Mouse (Mus musculus) R1 (cell line): ENCODE measurements at regions not wholly inside any gene's neighbourhood (a gene's known extent, or its start where the extent isn't known, plus 50 kb on each side); places are given as distances from the start of the nearest gene placed in this dataset.
A peak's percentile ranks its signal among the peaks of the same experiment; 100 is the strongest.

ENCODE experiments used
- DNase-seq: peaks from one replicate; pipeline ENCODE4 v3.0.0-alpha.2; 2018; ENCODE audit warnings: low read depth, low spot score

DNA sequence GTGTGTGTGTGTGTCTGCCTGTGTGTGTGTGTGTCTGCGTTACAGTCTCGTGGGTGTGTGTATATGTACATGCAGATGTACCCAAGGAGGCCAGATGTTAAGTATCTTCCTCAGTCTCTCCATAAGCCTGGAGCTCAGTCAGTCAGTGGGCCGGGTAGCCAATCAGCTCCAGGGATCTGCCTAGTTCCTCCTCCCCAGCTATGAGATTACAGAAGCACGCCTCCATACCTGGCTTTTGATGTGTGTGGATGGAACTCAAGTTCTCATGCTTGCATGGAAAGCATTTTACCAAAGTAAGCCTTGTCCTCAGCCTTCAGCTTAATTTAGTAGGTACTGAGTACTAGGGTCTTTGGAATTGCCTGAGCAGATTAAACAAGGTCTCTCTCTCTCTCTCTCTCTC is 91.0 kb upstream of the Cadm1 start:
- peak; percentile 35 for DNase-seq

- peak; percentile 27 for DNase-seq
These were observed 90.5 kb upstream of the Cadm1 start for GRCm38 (mm10) chr9:47439506-47439905.

- peak; percentile 63 for DNase-seq
These were observed 89.8 kb upstream of the Cadm1 start for GRCm38 (mm10) chr9:47440128-47440527.

- no peak for DNase-seq
These were observed 88.8 kb upstream of the Cadm1 start for GRCm38 (mm10) chr9:47441155-47441554.

GRCm38 (mm10) chr9:47444168-47444567 is 85.8 kb upstream of the Cadm1 start:
- no peak for DNase-seq

DNA sequence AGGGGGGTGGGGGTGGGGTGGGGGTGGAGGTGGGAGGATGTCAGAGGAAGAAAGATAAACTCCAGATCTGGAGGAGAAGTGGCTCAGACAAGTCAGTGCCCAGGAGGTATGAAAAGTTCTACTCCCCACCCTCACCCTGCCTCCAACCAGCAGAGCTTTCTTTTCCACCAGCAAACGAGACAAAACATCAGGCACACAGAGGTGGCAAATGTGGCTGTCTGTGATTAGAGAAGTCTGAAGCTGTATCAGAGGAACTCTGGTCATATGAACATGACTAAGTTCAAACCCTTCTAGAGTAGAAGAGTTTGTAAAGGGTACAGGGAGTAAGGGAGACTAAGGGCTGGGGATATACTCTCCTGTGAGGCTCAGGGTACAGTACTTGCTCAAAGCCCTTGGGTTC is 85.2 kb upstream of the Cadm1 start:
- DNase-seq = no peak

DNA sequence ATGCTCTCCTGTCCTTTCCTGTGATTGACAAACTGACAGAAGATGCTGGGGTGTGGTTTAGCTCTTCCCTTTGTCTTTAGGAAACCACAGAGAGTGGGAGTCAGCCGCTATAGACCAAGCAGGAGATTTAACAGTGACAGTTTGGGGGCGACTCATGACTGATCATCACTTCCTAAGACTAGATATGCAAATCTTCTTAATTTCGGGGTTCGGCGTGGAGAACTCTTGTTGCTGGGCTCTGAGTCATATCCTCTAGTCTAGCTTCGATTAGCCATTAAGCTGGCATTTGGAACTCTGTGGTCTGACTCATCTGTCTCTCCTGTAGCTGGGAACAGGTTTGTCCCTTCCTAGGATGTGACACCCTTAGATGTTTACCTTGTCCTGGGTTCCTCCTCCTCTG is 84.6 kb upstream of the Cadm1 start:
- DNase-seq = no peak

GRCm38 (mm10) chr9:47452752-47453151 is 77.2 kb upstream of the Cadm1 start:
- no peak for DNase-seq

GRCm38 (mm10) chr9:47458721-47459418 is 71.1 kb upstream of the Cadm1 start:
- DNase-seq = peak; percentile 16

- no peak for DNase-seq
These were observed 70.4 kb upstream of the Cadm1 start for GRCm38 (mm10) chr9:47459461-47460049.

DNA sequence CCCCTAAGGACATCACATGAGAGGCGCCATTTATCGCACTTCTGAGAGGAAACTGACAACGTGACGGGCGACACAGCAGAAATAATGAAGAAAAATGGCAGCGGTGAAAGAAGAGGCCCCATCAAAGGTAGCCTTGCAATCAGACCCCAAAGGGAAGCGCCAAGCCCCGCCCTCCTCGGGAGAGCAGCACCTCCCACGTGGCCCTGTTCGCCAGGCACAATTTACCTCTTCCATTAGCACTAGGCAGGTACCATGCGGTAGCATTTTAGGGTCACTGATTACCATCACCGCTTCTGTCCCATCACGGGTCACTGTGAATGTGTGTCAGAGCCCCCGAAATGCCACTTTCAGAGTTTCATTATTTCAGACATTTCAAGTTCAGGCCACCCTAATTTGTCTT is 69.7 kb upstream of the Cadm1 start:
- no peak for DNase-seq

- no peak for DNase-seq
These were observed 68.1 kb upstream of the Cadm1 start for GRCm38 (mm10) chr9:47461915-47462314.

DNA sequence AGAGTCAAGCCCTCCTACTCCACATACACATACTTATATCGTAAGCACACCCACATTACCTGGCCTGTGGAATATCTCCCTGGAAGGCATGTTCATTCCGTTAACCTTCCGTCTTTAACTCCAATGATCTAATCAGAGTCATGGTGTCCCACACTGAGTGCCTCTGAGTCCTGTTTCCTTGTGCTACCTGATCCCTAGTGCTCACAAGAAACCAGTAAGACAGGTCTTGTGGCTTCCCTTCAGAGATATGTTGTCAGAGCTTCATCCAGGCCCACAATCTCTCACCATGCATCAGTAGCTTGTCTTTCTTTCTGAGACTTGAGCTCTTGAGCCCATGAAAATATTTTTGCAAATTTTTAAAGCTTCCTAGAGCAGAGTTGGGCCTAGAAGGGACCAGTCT is 63.2 kb upstream of the Cadm1 start:
- no peak for DNase-seq

DNA sequence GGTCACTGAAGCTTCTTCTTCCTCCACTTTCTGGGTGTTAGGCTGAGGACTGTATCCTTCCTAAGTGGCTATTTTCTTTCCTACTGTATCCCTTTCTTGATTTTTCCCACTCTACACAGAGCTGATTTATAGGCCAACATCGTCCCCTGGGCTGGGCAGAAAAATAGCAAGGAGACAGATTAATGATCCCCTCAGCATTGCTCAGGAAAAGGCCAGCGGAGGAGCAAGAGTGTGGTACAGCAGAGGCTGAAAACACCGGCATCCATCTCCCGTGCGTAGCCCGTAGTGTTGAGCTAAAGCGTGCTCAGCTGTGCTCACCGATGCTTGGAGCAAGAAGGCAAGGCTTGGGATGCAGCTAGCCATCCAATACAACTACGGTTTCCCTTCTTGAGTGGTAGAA is 62.2 kb upstream of the Cadm1 start:
- DNase-seq = no peak

DNA sequence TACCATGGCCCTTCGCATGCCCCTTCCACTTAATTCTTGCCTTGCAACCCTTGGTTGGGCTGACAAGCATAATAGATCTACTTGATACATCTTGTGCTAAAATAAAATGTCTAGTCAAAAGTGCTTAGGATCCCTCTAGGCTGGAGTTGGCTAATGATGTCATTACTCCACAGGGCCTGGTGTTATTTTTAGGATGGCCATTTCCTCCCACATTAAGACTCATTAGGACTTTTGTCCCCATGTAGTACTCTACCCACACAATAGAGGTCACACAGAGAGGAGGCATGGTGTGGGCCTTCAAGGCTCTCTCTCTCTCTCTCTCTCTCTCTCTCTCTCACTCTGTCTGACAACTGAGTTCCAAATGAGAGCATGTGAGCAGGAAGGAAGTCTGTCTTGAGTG is 60.4 kb upstream of the Cadm1 start:
- no peak for DNase-seq

DNA sequence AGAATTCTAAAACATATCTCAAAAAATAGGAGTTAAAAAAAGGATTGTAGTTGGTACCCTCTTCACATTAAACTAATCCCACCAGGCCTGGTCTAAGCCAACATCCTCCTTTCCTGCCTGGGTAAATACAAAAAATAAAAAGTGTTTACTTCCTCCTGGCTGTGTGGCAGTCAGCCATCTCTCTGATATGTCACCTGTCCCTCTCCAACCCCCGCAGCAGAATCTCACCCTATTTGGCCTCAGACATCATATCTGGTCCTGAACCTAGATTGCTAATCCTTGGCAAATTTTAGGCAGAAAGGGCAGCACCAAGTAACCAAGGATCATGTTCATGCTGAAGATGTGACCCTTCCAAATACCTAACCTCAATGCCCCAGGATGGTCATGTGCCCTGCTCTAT is 59.2 kb upstream of the Cadm1 start:
- DNase-seq = no peak

- DNase-seq = no peak
These were observed 58.1 kb upstream of the Cadm1 start for GRCm38 (mm10) chr9:47471767-47472420.

DNA sequence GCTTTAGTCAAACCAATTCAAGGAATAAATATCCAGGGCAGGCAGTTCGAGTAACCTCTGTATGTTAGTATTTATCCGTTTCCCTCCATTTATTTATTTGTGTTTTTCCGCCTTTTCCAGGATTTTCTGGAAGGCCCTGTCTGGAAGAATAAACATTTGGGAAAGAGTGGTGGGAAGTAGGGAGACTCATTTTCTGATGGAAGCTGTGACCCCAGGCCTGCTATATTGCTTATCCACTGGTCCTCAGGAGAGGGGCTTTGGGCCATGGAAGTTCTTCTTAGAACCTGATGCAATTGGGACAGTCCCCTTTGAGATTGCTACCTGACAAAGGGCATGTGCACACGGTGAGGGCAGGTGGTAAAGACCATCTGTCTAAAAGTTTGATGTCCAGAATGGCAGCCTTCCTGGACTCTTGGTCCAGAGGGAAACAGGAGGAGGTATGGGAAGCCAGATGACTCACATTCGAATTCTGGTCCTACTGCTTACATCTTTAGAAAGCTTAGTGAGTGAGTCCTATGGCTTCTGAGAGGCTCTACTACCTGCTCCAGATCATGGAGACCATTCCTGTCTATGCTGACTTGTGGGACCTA is 56.1 kb upstream of the Cadm1 start:
- DNase-seq = no peak

- no peak for DNase-seq
These were observed 55.2 kb upstream of the Cadm1 start for GRCm38 (mm10) chr9:47474776-47475175.

DNA sequence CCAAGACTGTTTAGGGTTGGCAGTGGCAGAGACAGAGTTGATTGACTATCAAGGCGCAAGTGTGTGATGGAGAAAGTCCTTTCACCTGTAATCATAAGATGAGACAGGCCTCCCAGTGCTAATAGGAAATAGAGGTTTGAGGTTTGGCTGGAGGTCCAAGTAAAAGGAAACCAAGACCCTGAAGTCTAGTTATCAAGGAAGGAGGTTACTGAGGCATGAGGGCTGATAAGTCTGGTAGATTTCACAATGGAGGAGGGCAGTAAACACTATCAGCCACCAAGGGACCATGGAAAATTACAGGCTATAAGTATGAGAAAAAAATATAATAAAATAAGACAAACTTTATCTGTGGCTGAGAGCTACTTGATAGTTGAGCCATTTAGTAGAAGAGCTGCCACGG is 52.1 kb upstream of the Cadm1 start:
- no peak for DNase-seq
